Mouse (Mus musculus): ENCODE results near the gene Nectin1.

- TF ChIP-seq CTCF (IDR thresholded peaks at IDR 0.05; ENCODE audit: insufficient read depth, low read depth, low read length) = no peak
- no peak for TF ChIP-seq POLR2A (IDR thresholded peaks at IDR 0.05; ENCODE audit: insufficient read depth, low read depth, low read length)
These were observed 52.2 kb downstream of the Nectin1 start for GRCm38 (mm10) chr9:43796031-43796430.

All from olfactory bulb, adult 2 months (tissue).